20 mouse cellular contexts compared by ENCODE assay signal in genomic region chr7:116514546-116514945, GRCm38 (mm10). TPM values are rescaled to one million over a fixed set of nuclear protein-coding genes. Genes with fewer than 3 reads are reported as not detected.
DNase-seq lines count a peak whose midpoint lies in the region; ATAC-seq and TF ChIP-seq lines count a peak whose summit lies in the region.
"Had no signal": no experiment of that assay in that cellular context is flagged by ENCODE, and none has a peak within 500 bp of the region (broad histone marks: within the 10 kb centered on the region; RNA-seq: fewer than 3 reads in every experiment).

No protein-coding gene starts in this region.

- no peak overlapping the region for H3K9ac ChIP-seq in embryonic facial prominence, embryonic 15.5 days
- no peak overlapping the region for H3K9ac ChIP-seq in lung, embryonic 15.5 days
- H3K9ac ChIP-seq: hindbrain, embryonic 15.5 days; kidney, embryonic 15.5 days; limb, embryonic 12.5 days; liver, embryonic 15.5 days; stomach, embryonic 15.5 days had no signal

- no peak for TF ChIP-seq POLR2A in kidney, adult 2 months (IDR thresholded peaks at IDR 0.05; ENCODE audit: low read depth, low read length)

- no peak for TF ChIP-seq CTCF in kidney, adult 2 months (conservative IDR thresholded peaks at IDR 0.05; ENCODE audit: insufficient read depth, insufficient read length, low read depth, low read length)

- ATAC-seq in embryonic facial prominence, embryonic 15.5 days (ENCODE audit: insufficient number of reproducible peaks, low FRiP score, low TSS enrichment, low read depth), result peak; percentile 65; the same call in 1 of the 2 replicates
- ATAC-seq in lung, embryonic 15.5 days (ENCODE audit: borderline replicate concordance, extremely low read depth, low FRiP score, low TSS enrichment), result no peak
- ATAC-seq in granulocyte monocyte progenitor cell, adult 5-6 weeks (replicated peaks; ENCODE audit: poor library complexity, severe bottlenecking), result no peak
- ATAC-seq: forebrain, embryonic 14.5 days; intestine, embryonic 16.5 days had no signal

- no peaks in the 10 kb centered on the region for H3K9me3 ChIP-seq in embryonic facial prominence, embryonic 15.5 days (replicated peaks)
- H3K9me3 ChIP-seq in lung, embryonic 15.5 days, result no peaks in the 10 kb centered on the region
- H3K9me3 ChIP-seq: hindbrain, embryonic 15.5 days; kidney, embryonic 15.5 days; limb, embryonic 12.5 days; liver, embryonic 15.5 days; megakaryocyte, embryonic 14.5 days; stomach, embryonic 15.5 days had no signal

- DNase-seq in urinary bladder, postnatal 14 days (ENCODE audit: low spot score), result peak; percentile 19
- DNase-seq in urinary bladder, postnatal 4 days (ENCODE audit: low spot score in 2 of 2), result no peak
- DNase-seq in lung, postnatal 4 days, result peak; percentile 34 to 61
- DNase-seq in kidney, adult 2 months, result no peak
- no peak for DNase-seq in T-cell, adult 2 months (ENCODE audit: low spot score)
- DNase-seq: adrenal gland, adult 2 months; cerebellum, adult 9-10 months; heart, adult 2 months had no signal

- H3K4me2 ChIP-seq in embryonic facial prominence, embryonic 15.5 days (replicated peaks), result no peak overlapping the region
- H3K4me2 ChIP-seq in lung, embryonic 15.5 days, result no peak overlapping the region
- H3K4me2 ChIP-seq: hindbrain, embryonic 15.5 days; kidney, embryonic 15.5 days; limb, embryonic 12.5 days; liver, embryonic 15.5 days; stomach, embryonic 15.5 days had no signal

- H3K27ac ChIP-seq in embryonic facial prominence, embryonic 15.5 days (replicated peaks), result peak overlapping the region; percentile 72
- H3K27ac ChIP-seq in lung, embryonic 15.5 days, result peak overlapping the region; percentile 46
- H3K27ac ChIP-seq in kidney, adult 2 months (ENCODE audit: insufficient read depth, low read depth, low read length), result no peak overlapping the region
- H3K27ac ChIP-seq: hindbrain, embryonic 15.5 days; kidney, embryonic 15.5 days; limb, embryonic 12.5 days; liver, embryonic 15.5 days; stomach, embryonic 15.5 days had no signal

- no peak overlapping the region for H3K4me3 ChIP-seq in embryonic facial prominence, embryonic 15.5 days (replicated peaks)
- no peak overlapping the region for H3K4me3 ChIP-seq in lung, embryonic 15.5 days
- H3K4me3 ChIP-seq in kidney, adult 2 months (ENCODE audit: insufficient read depth, low read depth, low read length), result no peak overlapping the region
- H3K4me3 ChIP-seq: heart, adult 2 months; hindbrain, embryonic 15.5 days; kidney, embryonic 15.5 days; limb, embryonic 12.5 days; liver, embryonic 15.5 days; megakaryocyte, embryonic 14.5 days; myocyte; stomach, embryonic 15.5 days had no signal

- H3K4me1 ChIP-seq in embryonic facial prominence, embryonic 15.5 days, result no peaks in the 10 kb centered on the region
- peaks cover 18% of the 10 kb centered on the region; the same call in 1 of the 2 replicates for H3K4me1 ChIP-seq in lung, embryonic 15.5 days
- H3K4me1 ChIP-seq in kidney, adult 2 months (ENCODE audit: control insufficient read depth, insufficient read depth, low read length), result no peaks in the 10 kb centered on the region
- H3K4me1 ChIP-seq: liver, embryonic 15.5 days; megakaryocyte, embryonic 14.5 days; stomach, embryonic 15.5 days had no signal

- 63% methylated on average over 9 of the region's 9 CpGs for WGBS in embryonic facial prominence, embryonic 15.5 days
- WGBS in lung, embryonic 15.5 days, result 56% methylated on average over 9 of the region's 9 CpGs
- 80% methylated on average over 9 of the region's 9 CpGs for WGBS in kidney, adult 2 months

- H3K36me3 ChIP-seq in embryonic facial prominence, embryonic 15.5 days, result no peaks in the 10 kb centered on the region
- H3K36me3 ChIP-seq in lung, embryonic 15.5 days, result peaks cover 5% of the 10 kb centered on the region; the same call in 1 of the 2 replicates
- peaks cover 3% of the 10 kb centered on the region for H3K36me3 ChIP-seq in kidney, adult 2 months (ENCODE audit: control insufficient read depth, insufficient read depth, low read length)
- H3K36me3 ChIP-seq: liver, embryonic 15.5 days; stomach, embryonic 15.5 days had no signal

- no peaks in the 10 kb centered on the region for H3K27me3 ChIP-seq in embryonic facial prominence, embryonic 15.5 days
- no peaks in the 10 kb centered on the region for H3K27me3 ChIP-seq in lung, embryonic 15.5 days
- H3K27me3 ChIP-seq in kidney, adult 2 months (replicated peaks; ENCODE audit: control insufficient read depth, insufficient read depth, low read length), result no peaks in the 10 kb centered on the region
- H3K27me3 ChIP-seq: hindbrain, embryonic 15.5 days; kidney, embryonic 15.5 days; limb, embryonic 12.5 days; liver, embryonic 15.5 days; stomach, embryonic 15.5 days had no signal

RNA-seq across cellular contexts. Expression of gene Nucb2, which starts 10.4 kb away (rescaled TPM):
- 31.1 and 34.7 TPM in 2 replicates for polyA plus RNA-seq in embryonic facial prominence, embryonic 15.5 days (2015; fragmentation: Nextera tagmentation; extraction: Ambion mirVana)
- 18.2 and 19.0 TPM in 2 replicates for polyA plus RNA-seq in lung, embryonic 15.5 days (2015; fragmentation: Nextera tagmentation; extraction: Ambion mirVana)
- polyA plus RNA-seq in kidney, adult 2 months (2012; rRNA removed), result 2.5 and 3.1 TPM in 2 replicates
- 39.3 and 55.1 TPM in 2 replicates for total RNA-seq in granulocyte monocyte progenitor cell, adult 5-6 weeks (2014; fragmentation: Nextera tagmentation)
- 87.7 and 106 TPM in 2 replicates for total RNA-seq in granulocyte monocyte progenitor cell, adult 5-6 weeks (2017)

Comparison
In these comparisons a context has a peak if more than half of its experiments do, and no peak if none do; other contexts are left out.
1. DNase-seq: peak in urinary bladder, postnatal 14 days (single experiment) and lung, postnatal 4 days (2 of 2); none in urinary bladder, postnatal 4 days (0 of 2), kidney, adult 2 months (single experiment) and T-cell, adult 2 months (single experiment).